Mouse (Mus musculus): ENCODE measurements around the gene Gm45837. TPM values are rescaled to one million over a fixed set of nuclear protein-coding genes. Genes with fewer than 3 reads are reported as not detected.

Gene Gm45837
- polyA plus RNA-seq, 1 experiment from 2014 or later, result not detected

DNA sequence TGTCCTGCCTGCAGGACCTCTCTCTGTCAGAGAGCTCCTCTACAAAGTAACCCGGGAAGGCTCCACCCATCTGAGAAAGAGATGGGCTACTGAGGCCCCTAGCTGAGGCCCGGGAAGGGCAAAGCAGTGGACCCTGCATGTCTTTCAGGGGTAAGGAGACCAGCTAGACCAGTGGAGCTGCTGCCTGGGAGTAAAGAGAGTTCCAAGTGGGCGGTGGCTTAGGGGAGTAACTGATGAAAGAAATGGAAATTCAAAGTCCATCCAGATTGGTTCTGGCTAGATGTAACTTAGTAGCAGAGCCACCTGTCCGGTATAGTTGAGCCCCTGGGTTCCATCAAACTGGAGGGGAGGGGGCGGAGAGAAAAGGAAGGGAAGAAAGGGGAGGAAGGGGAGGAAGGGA is 123.7 kb downstream of the Gm45837 start:
- H3K27ac ChIP-seq (ENCODE audit: low read depth), result no peak overlapping the region
- no peak for ATAC-seq (ENCODE audit: insufficient read depth)

DNA sequence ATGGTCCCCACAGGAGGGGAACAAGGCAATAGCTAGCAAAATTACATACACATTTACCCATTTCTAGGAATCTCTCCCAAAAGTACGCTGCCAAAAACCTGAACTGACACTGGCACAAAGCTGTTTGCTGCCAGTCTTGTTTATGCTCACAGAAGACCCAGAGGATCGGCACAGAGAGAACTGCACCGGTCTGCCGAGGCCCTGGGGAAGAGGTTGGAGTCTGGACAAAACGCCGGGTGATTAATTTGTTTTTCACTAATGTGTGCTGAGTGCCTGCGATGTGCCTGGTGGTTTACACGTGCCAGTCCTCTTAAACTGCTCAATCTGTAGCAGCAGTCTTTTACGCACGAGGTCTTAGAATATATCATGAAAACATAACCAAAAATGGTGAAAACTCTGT is 124.4 kb downstream of the Gm45837 start:
- WGBS, result 43% methylated on average over 10 of the region's 10 CpGs
- Histone ChIP-seq H3K4me3 (ENCODE audit: low read depth, low read length) (no peak overlapping the region), H3K4me2 (no peak overlapping the region), H3K36me3 (ENCODE audit: insufficient read depth) (no peaks in the 10 kb centered on the region), H3K27me3 (ENCODE audit: insufficient read depth, low read length) (no peaks in the 10 kb centered on the region), H3K27ac (ENCODE audit: low read depth) (no peak overlapping the region), H3K4me1 (ENCODE audit: insufficient read depth) (no peaks in the 10 kb centered on the region), H3K9ac (no peak overlapping the region), H3K9me3 (ENCODE audit: low read depth, low read length) (no peaks in the 10 kb centered on the region)
- no peak for DNase-seq
- ATAC-seq (ENCODE audit: insufficient read depth), result no peak
- TF ChIP-seq CTCF (IDR thresholded peaks at IDR 0.05; ENCODE audit: low read depth), result no peak

More for the DNA sequence above, 123.7 kb downstream of the Gm45837 start:
- H3K9ac ChIP-seq, result no peak overlapping the region
- H3K4me2 ChIP-seq, result no peak overlapping the region
- no peaks in the 10 kb centered on the region for H3K4me1 ChIP-seq (ENCODE audit: insufficient read depth)
- WGBS, result 23% methylated on average over 5 of the region's 5 CpGs
- TF ChIP-seq CTCF (IDR thresholded peaks at IDR 0.05; ENCODE audit: low read depth), result no peak
- no peak overlapping the region for H3K4me3 ChIP-seq (ENCODE audit: low read depth, low read length)
- H3K36me3 ChIP-seq (ENCODE audit: insufficient read depth), result no peaks in the 10 kb centered on the region
- no peaks in the 10 kb centered on the region for H3K9me3 ChIP-seq (ENCODE audit: low read depth, low read length)
- DNase-seq, result no peak
- H3K27me3 ChIP-seq (ENCODE audit: insufficient read depth, low read length), result no peaks in the 10 kb centered on the region

DNA sequence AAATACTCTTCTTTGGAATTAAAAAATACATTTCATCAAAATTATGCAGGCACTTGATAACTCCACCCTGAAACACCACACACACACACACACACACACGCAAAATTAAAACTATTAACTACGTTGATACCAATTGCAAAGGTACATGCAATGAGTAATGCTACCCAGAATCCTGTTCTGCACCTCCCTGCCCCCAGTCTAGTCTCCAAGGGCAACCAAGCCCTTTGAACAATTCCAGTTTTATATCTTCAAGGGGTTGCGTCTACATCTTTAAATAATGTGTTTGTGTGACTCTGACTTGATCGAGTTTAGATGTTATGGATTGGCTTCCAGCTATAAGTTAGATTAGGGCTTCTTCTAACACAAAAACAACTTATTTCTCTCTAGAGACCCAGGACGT is 124.8 kb downstream of the Gm45837 start:
- H3K9me3 ChIP-seq (ENCODE audit: low read depth, low read length), result no peaks in the 10 kb centered on the region
- H3K27ac ChIP-seq (ENCODE audit: low read depth), result no peak overlapping the region
- no peak overlapping the region for H3K4me3 ChIP-seq (ENCODE audit: low read depth, low read length)
- DNase-seq, result no peak
- 66% methylated on average over 5 of the region's 5 CpGs for WGBS
- H3K4me1 ChIP-seq (ENCODE audit: insufficient read depth), result no peaks in the 10 kb centered on the region
- H3K36me3 ChIP-seq (ENCODE audit: insufficient read depth), result no peaks in the 10 kb centered on the region
- H3K27me3 ChIP-seq (ENCODE audit: insufficient read depth, low read length), result no peaks in the 10 kb centered on the region
- ATAC-seq (ENCODE audit: insufficient read depth), result no peak
- H3K4me2 ChIP-seq, result no peak overlapping the region
- H3K9ac ChIP-seq, result no peak overlapping the region
- no peak for TF ChIP-seq CTCF (IDR thresholded peaks at IDR 0.05; ENCODE audit: low read depth)

DNA sequence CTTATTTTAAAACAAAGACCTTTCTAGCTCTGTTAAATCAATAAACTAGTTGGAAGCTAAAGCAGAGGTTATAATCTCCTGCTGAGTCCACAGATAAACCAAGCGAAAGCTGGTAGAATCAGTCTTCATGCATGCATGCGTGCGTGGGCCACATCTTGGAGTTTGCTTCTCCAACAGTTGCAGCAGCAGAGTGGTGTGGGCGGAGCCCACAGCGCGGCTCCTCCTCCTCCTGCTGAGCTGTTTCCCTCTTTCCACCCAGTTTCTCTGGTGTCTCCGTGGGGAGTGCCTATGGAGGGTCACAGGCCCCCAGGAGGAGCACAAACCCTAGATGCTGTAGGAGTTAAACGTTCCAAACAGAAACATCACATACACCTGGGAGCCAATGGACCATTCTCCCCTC is 126.9 kb downstream of the Gm45837 start:
- H3K9ac ChIP-seq, result no peak overlapping the region
- no peak overlapping the region for H3K27ac ChIP-seq (ENCODE audit: low read depth)
- no peaks in the 10 kb centered on the region for H3K27me3 ChIP-seq (ENCODE audit: insufficient read depth, low read length)
- H3K4me2 ChIP-seq, result no peak overlapping the region
- no peak for ATAC-seq (ENCODE audit: insufficient read depth)
- DNase-seq, result no peak
- no peaks in the 10 kb centered on the region for H3K9me3 ChIP-seq (ENCODE audit: low read depth, low read length)
- H3K4me3 ChIP-seq (ENCODE audit: low read depth, low read length), result no peak overlapping the region
- no peaks in the 10 kb centered on the region for H3K36me3 ChIP-seq (ENCODE audit: insufficient read depth)
- H3K4me1 ChIP-seq (ENCODE audit: insufficient read depth), result no peaks in the 10 kb centered on the region
- TF ChIP-seq CTCF (IDR thresholded peaks at IDR 0.05; ENCODE audit: low read depth), result no peak
- 42% methylated on average over 8 of the region's 8 CpGs for WGBS

DNA sequence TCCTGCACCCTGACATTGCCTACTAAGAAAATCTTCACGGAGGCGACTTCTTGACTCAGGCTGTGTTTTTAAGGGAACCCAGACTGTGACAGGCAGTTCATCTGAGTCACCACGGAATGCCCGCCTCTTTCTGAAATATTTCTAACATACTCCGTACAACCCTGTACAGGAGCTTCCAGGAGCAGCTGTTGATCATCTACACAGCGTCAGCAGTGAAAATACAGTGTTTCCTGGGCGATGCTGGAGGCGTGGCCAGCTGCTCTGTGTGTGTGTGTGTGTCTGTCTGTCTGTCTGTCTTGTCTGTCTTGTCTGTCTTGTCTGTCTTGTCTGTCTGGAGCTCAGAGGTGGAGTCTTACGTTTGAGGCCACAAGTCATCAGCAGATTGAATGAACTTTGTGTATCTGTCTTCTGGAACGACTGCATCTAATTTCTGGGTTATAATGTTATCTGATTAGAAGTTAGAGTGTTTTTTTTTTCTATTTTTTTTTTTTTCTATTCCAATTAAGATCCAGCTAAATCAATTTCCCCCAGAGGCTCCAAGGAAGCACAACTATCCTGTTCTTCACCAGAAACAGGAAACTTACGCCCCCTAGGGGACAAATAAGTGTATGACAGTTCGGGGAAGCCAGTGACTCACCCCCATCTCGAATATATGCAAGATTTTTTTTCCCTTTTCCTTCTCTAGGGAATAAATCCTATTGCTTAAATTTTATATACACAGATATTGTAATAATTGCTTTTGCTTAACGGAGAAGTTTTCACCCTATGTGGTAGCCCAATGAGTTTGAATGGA is 127.7 kb downstream of the Gm45837 start:
- DNase-seq (peak; percentile 75), ATAC-seq (ENCODE audit: insufficient read depth) (no peak)
- 26% methylated on average over 14 of the region's 14 CpGs for WGBS
- H3K9me3 ChIP-seq (ENCODE audit: low read depth, low read length), result no peaks in the 10 kb centered on the region
- no peak overlapping the region for H3K9ac ChIP-seq
- H3K4me2 ChIP-seq, result no peak overlapping the region
- H3K27ac ChIP-seq (ENCODE audit: low read depth), result no peak overlapping the region
- H3K4me1 ChIP-seq (ENCODE audit: insufficient read depth), result no peaks in the 10 kb centered on the region
- no peak overlapping the region for H3K4me3 ChIP-seq (ENCODE audit: low read depth, low read length)
- peak; percentile 63 for TF ChIP-seq CTCF (IDR thresholded peaks at IDR 0.05; ENCODE audit: low read depth)
- no peaks in the 10 kb centered on the region for H3K36me3 ChIP-seq (ENCODE audit: insufficient read depth)
- no peaks in the 10 kb centered on the region for H3K27me3 ChIP-seq (ENCODE audit: insufficient read depth, low read length)

DNA sequence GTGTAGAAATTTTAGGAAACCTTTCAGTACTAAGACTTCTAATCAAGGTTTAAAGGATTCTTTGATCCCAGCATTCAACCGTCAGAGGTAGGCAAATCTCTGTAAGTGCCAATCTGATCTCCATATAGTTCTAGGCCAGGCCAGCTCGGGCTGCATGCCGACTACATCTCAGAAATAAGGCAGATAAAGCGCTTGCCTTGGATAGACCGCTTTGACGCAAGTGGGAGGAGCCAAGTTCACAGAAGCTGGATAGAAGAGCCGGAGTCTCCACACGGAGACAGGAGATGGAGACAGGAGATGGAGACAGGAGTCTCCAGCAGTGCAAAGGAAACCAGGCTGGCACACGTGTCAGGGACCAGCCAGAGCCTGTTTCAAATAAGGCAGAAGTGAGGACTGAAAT is 129.1 kb downstream of the Gm45837 start:
- Histone ChIP-seq H3K4me1 (ENCODE audit: insufficient read depth) (no peaks in the 10 kb centered on the region), H3K9me3 (ENCODE audit: low read depth, low read length) (no peaks in the 10 kb centered on the region), H3K36me3 (ENCODE audit: insufficient read depth) (no peaks in the 10 kb centered on the region), H3K27ac (ENCODE audit: low read depth) (no peak overlapping the region), H3K9ac (no peak overlapping the region), H3K27me3 (ENCODE audit: insufficient read depth, low read length) (no peaks in the 10 kb centered on the region), H3K4me3 (ENCODE audit: low read depth, low read length) (no peak overlapping the region), H3K4me2 (no peak overlapping the region)
- TF ChIP-seq CTCF (IDR thresholded peaks at IDR 0.05; ENCODE audit: low read depth), result no peak
- DNase-seq (no peak), ATAC-seq (ENCODE audit: insufficient read depth) (no peak)
- WGBS, result 35% methylated on average over 9 of the region's 9 CpGs

DNA sequence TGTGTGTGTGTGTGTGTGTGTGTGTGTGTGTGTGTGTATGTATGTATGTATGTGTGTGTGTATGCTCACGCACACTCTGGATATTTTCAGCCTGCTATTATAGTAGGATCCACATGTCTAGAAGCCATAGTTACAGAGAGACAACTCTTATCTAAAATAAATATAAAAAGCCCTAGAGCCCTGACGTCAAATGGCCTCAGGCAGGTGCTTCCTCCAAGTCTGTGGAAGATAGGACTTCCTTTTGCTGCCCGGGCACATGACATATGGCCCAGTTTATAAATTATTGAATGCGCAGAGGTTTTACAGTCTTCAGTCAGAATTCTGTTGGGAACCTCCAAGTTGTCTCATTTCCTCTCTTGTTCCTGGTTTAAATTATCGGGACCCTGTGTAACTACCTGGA is 130.0 kb downstream of the Gm45837 start:
- no peak for TF ChIP-seq CTCF (IDR thresholded peaks at IDR 0.05; ENCODE audit: low read depth)
- Histone ChIP-seq H3K9ac (no peak overlapping the region), H3K4me1 (ENCODE audit: insufficient read depth) (no peaks in the 10 kb centered on the region), H3K27me3 (ENCODE audit: insufficient read depth, low read length) (no peaks in the 10 kb centered on the region), H3K4me3 (ENCODE audit: low read depth, low read length) (no peak overlapping the region), H3K9me3 (ENCODE audit: low read depth, low read length) (no peaks in the 10 kb centered on the region), H3K36me3 (ENCODE audit: insufficient read depth) (no peaks in the 10 kb centered on the region), H3K4me2 (no peak overlapping the region), H3K27ac (ENCODE audit: low read depth) (no peak overlapping the region)
- WGBS, result 59% methylated on average over 5 of the region's 5 CpGs
- ATAC-seq (ENCODE audit: insufficient read depth), result no peak
- no peak for DNase-seq

Measured in lung, embryonic 14.5 days (tissue).